Mouse (Mus musculus) heart, embryonic 14.5 days (tissue): Measurements from ENCODE around the gene Nrxn3. TPM values are rescaled to one million over a fixed set of nuclear protein-coding genes. Genes with fewer than 3 reads are reported as not detected.

Experiments used
- ATAC-seq: fragments of 200-750 bp; cut with Nextera tagmentation; 2 replicates; pipeline ENCODE4 v1.8.0; 2017; ENCODE audit warnings: low read depth, moderate TSS enrichment; ENCODE audit not compliant: insufficient number of reproducible peaks, insufficient read depth, low FRiP score
- H3K27ac ChIP-seq, 2 experiments: fragments of 200-500 bp in 1 of 2; fragments of 300-500 bp in 1 of 2; sonication (generic) in 1 of 2; replicated peaks in 1 of 2; 2 replicates each; pipeline ENCODE4 v1.5.1; 2012 to 2014; ENCODE audit warnings: low read depth in 2 of 2, low read length in 2 of 2, control low read depth in 1 of 2, mild to moderate bottlenecking in 1 of 2, mixed read lengths in 1 of 2; ENCODE audit not compliant: control insufficient read depth in 1 of 2, insufficient read depth in 1 of 2
- H3K27me3 ChIP-seq: fragments of 300-500 bp; sonication (generic); 2 replicates; pipeline ENCODE4 v1.6.1; 2014; ENCODE audit warnings: mild to moderate bottlenecking, low read length, control low read depth; ENCODE audit not compliant: control insufficient read depth, insufficient read depth
- H3K36me3 ChIP-seq: fragments of 300-500 bp; sonication (generic); 2 replicates; pipeline ENCODE4 v1.6.1; 2014; ENCODE audit warnings: mild to moderate bottlenecking, control low read depth, low read length, mixed read lengths; ENCODE audit not compliant: control insufficient read depth, insufficient read depth
- H3K4me1 ChIP-seq, 2 experiments: fragments of 200-500 bp in 1 of 2; fragments of 300-500 bp in 1 of 2; sonication (generic) in 1 of 2; 2 replicates each; pipeline ENCODE4 v1.6.1; 2012 to 2014; ENCODE audit warnings: low read length in 2 of 2, control low read depth in 1 of 2, mixed read lengths in 1 of 2; ENCODE audit not compliant: control insufficient read depth in 2 of 2, insufficient read depth in 2 of 2
- H3K4me2 ChIP-seq: fragments of 300-500 bp; sonication (generic); 2 replicates; pipeline ENCODE4 v1.6.1; 2014; ENCODE audit warnings: mild to moderate bottlenecking, low read length
- H3K4me3 ChIP-seq, 2 experiments: fragments of 200-500 bp in 1 of 2; fragments of 300-500 bp in 1 of 2; sonication (generic) in 1 of 2; 2 replicates each; pipeline ENCODE4 v1.5.1; 2012 to 2014; ENCODE audit warnings: low read length in 2 of 2, mild to moderate bottlenecking in 2 of 2, control low read depth in 1 of 2, low read depth in 1 of 2, moderate library complexity in 1 of 2; ENCODE audit not compliant: control insufficient read depth in 1 of 2, insufficient read depth in 1 of 2
- H3K9ac ChIP-seq: fragments of 300-500 bp; sonication (generic); 2 replicates; pipeline ENCODE4 v1.6.1; 2014; ENCODE audit warnings: mild to moderate bottlenecking, low read length
- H3K9me3 ChIP-seq: fragments of 300-500 bp; sonication (generic); 2 replicates; pipeline ENCODE4 v1.6.1; 2016; ENCODE audit warnings: low read length, control low read depth; ENCODE audit not compliant: control insufficient read depth
- WGBS: fragments of 180-500 bp; shearing (Covaris S2); extraction: QIAGEN DNeasy Blood & Tissue Kit; methylation state at CpG from one replicate; pipeline ENCODE4 v1.1.7; 2014; 5-methylcytosine and 5-hydroxymethylcytosine counted together
- polyA plus RNA-seq: library from polyadenylated mRNA; unstranded; fragments of >200 nt; fragmentation: Nextera tagmentation; extraction: Ambion mirVana; gene quantifications from 2 replicates; pipeline ENCODE4 v1.2.1, GENCODE M21; 2014

The Nrxn3 gene
- polyA plus RNA-seq, 1 experiment from 2014 or later = 1.7 TPM

DNA sequence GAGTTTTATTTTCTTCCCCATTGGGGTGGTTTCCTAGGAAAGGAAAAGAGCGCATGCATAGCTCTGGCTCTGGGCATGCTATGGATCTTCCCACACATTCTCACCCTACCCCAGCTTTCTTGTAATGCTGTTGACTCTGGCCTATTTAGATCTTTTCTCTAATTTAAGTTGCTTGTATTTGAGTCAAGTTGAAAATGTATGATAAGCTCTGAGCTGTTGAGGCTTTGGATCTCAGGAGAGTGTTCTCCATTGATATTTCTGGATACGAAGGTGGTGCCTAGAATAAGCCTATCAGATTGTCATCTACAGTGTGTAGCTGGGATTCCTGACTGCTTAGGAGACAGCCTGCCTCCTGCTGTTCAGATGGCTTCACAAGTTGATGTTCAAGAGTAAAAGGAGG, 930.5 kb downstream of the Nrxn3 start:
- H3K9ac ChIP-seq = no peak overlapping the region
- WGBS = 73% methylated on average over 2 of the region's 2 CpGs

DNA sequence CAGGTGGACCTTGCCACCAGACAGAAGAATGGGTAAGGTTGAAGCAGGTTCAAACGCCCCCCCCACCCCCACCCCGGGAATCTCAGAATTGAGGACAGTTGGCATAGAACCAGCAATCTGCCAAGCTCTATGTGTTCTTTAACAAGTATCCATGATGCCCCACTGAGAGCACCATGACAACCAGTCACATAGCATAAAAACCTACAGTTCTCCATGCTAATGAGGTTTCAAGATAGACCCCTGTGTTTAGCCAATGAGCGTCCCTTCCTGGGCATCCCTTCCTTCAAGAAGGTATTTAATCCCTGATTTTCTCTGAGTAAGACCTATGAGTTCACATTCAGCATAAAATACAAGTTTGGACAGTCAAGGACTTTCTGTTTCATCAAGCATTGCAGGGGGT, 938.5 kb downstream of the Nrxn3 start:
- no peak for ATAC-seq
- 74% methylated on average over 3 of the region's 3 CpGs for WGBS
- no peaks in the 10 kb centered on the region for H3K4me1 ChIP-seq
- H3K36me3 ChIP-seq = no peaks in the 10 kb centered on the region
- no peak overlapping the region for H3K4me3 ChIP-seq
- no peaks in the 10 kb centered on the region for H3K9me3 ChIP-seq
- no peak overlapping the region for H3K4me2 ChIP-seq
- no peak overlapping the region for H3K9ac ChIP-seq
- H3K27ac ChIP-seq = no peak overlapping the region
- H3K27me3 ChIP-seq = no peaks in the 10 kb centered on the region

More for the DNA sequence above, 930.5 kb downstream of the Nrxn3 start:
- Histone ChIP-seq H3K4me3 (no peak overlapping the region), H3K4me1 (no peaks in the 10 kb centered on the region), H3K4me2 (no peak overlapping the region), H3K36me3 (no peaks in the 10 kb centered on the region), H3K9me3 (no peaks in the 10 kb centered on the region), H3K27ac (no peak overlapping the region), H3K27me3 (no peaks in the 10 kb centered on the region)
- no peak for ATAC-seq

DNA sequence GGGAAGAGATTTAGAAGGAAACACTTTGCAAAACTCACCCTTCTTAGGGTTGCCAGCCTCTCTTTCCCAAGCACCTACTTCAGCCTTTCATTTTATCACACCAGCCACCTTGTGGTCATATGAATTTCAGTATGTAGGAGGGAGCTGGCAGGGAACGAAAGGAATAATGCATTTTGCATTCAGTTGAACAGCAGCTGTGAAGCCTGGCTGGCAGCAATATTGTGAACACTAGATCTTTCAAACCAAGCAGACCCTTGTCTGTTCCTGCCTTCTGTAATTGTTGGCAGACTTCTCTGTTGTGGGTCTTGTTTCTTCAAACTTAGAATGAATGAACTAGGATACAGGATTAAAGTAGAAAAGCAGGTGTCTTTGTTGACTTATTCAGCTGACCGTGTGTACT, 946.2 kb downstream of the Nrxn3 start:
- ATAC-seq = no peak
- WGBS = 61% methylated on average over 2 of the region's 2 CpGs

DNA sequence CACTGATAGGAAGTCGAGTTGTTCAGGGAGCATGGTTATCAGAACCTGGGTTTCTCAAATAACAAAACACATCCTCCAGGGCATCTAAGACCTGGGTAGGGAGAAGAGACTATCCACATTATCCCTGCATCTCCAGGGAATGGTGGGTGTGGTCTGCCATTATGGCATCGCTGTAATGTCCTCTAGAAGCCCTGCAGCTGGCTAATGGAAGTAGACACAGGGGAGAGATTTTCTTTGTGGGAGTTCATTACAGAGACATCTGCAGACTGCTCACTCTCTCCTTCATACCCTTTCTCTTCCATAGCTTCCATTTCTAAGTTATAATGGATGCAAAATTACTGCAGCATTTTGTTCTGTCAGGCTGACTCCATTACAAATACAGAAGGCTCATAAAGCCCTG, 950.1 kb downstream of the Nrxn3 start:
- H3K27me3 ChIP-seq = no peaks in the 10 kb centered on the region
- no peak for ATAC-seq
- H3K4me1 ChIP-seq = no peaks in the 10 kb centered on the region
- H3K4me2 ChIP-seq = no peak overlapping the region
- 56% methylated on average over 2 of the region's 2 CpGs for WGBS
- no peak overlapping the region for H3K27ac ChIP-seq
- no peak overlapping the region for H3K4me3 ChIP-seq
- H3K36me3 ChIP-seq = no peaks in the 10 kb centered on the region
- no peaks in the 10 kb centered on the region for H3K9me3 ChIP-seq
- H3K9ac ChIP-seq = no peak overlapping the region

More for the DNA sequence above, 946.2 kb downstream of the Nrxn3 start:
- no peaks in the 10 kb centered on the region for H3K27me3 ChIP-seq
- no peak overlapping the region for H3K4me2 ChIP-seq
- no peak overlapping the region for H3K27ac ChIP-seq
- H3K4me1 ChIP-seq = no peaks in the 10 kb centered on the region
- H3K9me3 ChIP-seq = no peaks in the 10 kb centered on the region
- H3K9ac ChIP-seq = no peak overlapping the region
- no peak overlapping the region for H3K4me3 ChIP-seq
- H3K36me3 ChIP-seq = no peaks in the 10 kb centered on the region

DNA sequence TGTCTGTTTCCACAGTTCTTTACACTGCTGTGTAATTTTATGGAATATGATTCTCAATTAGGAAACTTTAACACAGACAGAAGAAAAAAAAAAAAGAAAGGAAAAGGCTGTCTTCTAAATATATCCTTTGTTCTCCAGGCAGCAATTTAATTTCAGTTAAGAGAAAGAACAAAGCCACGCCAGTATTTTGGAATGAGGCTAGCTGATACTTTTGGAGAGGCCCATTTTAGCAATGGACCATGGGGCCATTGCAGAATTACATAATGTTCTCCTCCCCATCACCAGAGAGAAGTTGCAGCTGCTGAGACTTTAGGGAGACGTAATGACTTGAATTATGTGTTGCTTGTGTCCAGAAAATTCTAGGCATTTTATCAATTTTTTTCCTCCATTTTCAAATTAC, 963.0 kb downstream of the Nrxn3 start:
- H3K4me1 ChIP-seq = no peaks in the 10 kb centered on the region
- no peak overlapping the region for H3K27ac ChIP-seq
- WGBS = 66% methylated on average over 2 of the region's 2 CpGs
- H3K9ac ChIP-seq = no peak overlapping the region
- no peak for ATAC-seq
- no peaks in the 10 kb centered on the region for H3K27me3 ChIP-seq
- H3K9me3 ChIP-seq = no peaks in the 10 kb centered on the region
- no peak overlapping the region for H3K4me3 ChIP-seq
- H3K36me3 ChIP-seq = no peaks in the 10 kb centered on the region
- H3K4me2 ChIP-seq = no peak overlapping the region

DNA sequence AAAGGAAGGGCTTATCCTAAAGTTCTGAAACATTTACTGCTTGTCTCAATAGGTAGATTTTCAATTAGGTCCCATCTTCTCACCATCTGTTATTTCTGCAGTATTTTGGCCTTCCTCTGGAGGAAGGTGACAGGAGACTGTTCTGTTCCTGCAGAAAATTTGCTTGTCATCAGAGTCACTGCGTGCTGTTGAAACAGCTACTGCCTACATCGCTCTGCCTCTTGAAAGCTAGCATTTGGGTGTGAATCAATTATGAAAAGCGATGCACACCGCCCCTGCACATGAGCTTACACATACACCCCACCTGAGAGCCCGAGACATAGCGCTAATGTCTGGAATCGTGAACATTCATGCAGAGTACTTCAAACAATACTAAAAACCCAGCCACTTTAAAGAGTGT, 966.4 kb downstream of the Nrxn3 start:
- no peak overlapping the region for H3K4me2 ChIP-seq
- no peaks in the 10 kb centered on the region for H3K4me1 ChIP-seq
- no peak overlapping the region for H3K4me3 ChIP-seq
- H3K9me3 ChIP-seq = no peaks in the 10 kb centered on the region
- no peak overlapping the region for H3K27ac ChIP-seq
- no peak for ATAC-seq
- WGBS = 85% methylated on average over 7 of the region's 7 CpGs
- no peaks in the 10 kb centered on the region for H3K36me3 ChIP-seq
- no peaks in the 10 kb centered on the region for H3K27me3 ChIP-seq
- H3K9ac ChIP-seq = no peak overlapping the region

DNA sequence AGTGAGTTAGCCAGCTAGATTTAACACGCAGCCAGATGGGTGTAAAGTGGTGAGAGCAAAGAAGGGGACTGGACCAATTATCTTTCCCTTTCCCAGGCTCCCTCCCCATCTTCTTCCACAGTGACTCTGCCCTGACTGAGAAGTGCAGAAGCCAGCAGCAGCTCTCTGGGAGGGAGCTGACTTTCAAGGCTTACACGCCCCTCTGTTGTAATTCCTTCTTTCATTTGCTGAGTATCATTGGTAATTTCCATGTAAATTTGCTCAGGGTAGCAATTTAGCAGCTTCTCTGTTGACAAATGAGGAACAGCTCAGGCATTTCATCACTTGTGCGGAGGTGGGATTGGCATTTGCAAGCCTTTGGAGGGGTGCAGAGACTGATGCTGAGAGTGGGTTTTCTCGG, 976.8 kb downstream of the Nrxn3 start:
- H3K9me3 ChIP-seq = no peaks in the 10 kb centered on the region
- H3K27ac ChIP-seq = no peak overlapping the region
- H3K4me2 ChIP-seq = no peak overlapping the region
- 11% methylated on average over 4 of the region's 4 CpGs for WGBS
- H3K4me3 ChIP-seq = no peak overlapping the region
- H3K27me3 ChIP-seq = no peaks in the 10 kb centered on the region; the same call in 1 of the 2 replicates
- no peak for ATAC-seq
- H3K36me3 ChIP-seq = no peaks in the 10 kb centered on the region
- peaks cover 0 to 5% of the 10 kb centered on the region in 2 experiments; a peak in 1 of 4 replicates for H3K4me1 ChIP-seq
- H3K9ac ChIP-seq = no peak overlapping the region

DNA sequence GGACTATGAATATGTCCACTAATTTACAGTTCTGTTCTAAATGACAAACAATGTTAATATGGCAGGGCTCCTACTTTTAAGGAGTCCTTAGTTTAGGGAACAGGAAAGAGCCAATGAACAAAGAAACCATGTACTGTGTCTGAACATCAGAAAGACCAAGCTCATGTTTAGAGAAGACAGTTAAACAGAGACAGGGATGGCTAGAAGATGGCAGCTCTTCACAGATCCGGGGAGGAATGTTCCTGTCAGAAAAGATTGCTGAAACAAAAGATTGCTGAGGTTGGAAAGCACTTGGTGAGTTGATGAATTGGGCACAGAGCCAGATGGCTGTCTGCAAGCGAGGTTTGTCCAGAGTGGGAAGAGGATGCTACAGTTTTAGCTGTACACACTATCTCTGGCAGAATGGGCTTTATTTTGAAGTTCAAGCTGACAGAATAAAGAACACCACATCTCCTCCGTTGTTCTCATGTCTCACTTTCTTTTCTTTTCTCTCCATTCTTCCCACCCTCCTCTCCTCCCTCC, 978.3 kb downstream of the Nrxn3 start:
- H3K4me2 ChIP-seq = no peak overlapping the region
- WGBS = 13% methylated on average over 3 of the region's 3 CpGs
- ATAC-seq = no peak

More for the DNA sequence above, 978.3 kb downstream of the Nrxn3 start:
- Histone ChIP-seq H3K27ac (no peak overlapping the region), H3K36me3 (no peaks in the 10 kb centered on the region), H3K9ac (no peak overlapping the region), H3K9me3 (no peaks in the 10 kb centered on the region), H3K27me3 (no peaks in the 10 kb centered on the region; the same call in 1 of the 2 replicates), H3K4me3 (no peak overlapping the region), H3K4me1 (peaks cover 0 to 5% of the 10 kb centered on the region in 2 experiments; a peak in 1 of 4 replicates)
